Mouse (Mus musculus) heart, adult 2 months (tissue): ENCODE results near the gene Rex1bd. TPM values are rescaled to one million over a fixed set of nuclear protein-coding genes. Genes with fewer than 3 reads are reported as not detected.

Experiments used
- DNase-seq, 2 experiments: peaks; one replicate each; pipeline ENCODE4 v3.0.0; 2021
- H3K27ac ChIP-seq: fragments of 200-600 bp; 2 replicates; pipeline ENCODE4 v1.8.1; 2022
- H3K27me3 ChIP-seq: fragments of 200-500 bp; 2 replicates; pipeline ENCODE4 v1.6.1; 2012; ENCODE audit warnings: mild to moderate bottlenecking, low read length, inconsistent platforms, mixed read lengths; ENCODE audit not compliant: control insufficient read depth, insufficient read depth
- H3K36me3 ChIP-seq: fragments of 200-500 bp; 2 replicates; pipeline ENCODE4 v1.6.1; 2012; ENCODE audit warnings: low read length, inconsistent platforms; ENCODE audit not compliant: control insufficient read depth, insufficient read depth
- H3K4me1 ChIP-seq: fragments of 200-500 bp; 2 replicates; pipeline ENCODE4 v1.6.1; 2011; ENCODE audit warnings: low read length; ENCODE audit not compliant: control insufficient read depth, insufficient read depth
- H3K4me3 ChIP-seq: fragments of 200-600 bp; 2 replicates; pipeline ENCODE4 v1.8.1; 2022
- H3K79me2 ChIP-seq: fragments of 200-500 bp; replicated peaks from 2 replicates; pipeline ENCODE4 v1.6.1; 2012; ENCODE audit warnings: mild to moderate bottlenecking, inconsistent platforms, low read length, moderate library complexity, mixed read lengths; ENCODE audit not compliant: control insufficient read depth, insufficient read depth
- H3K9ac ChIP-seq: fragments of 200-500 bp; 2 replicates; pipeline ENCODE4 v1.6.1; 2012; ENCODE audit warnings: low read depth, mild to moderate bottlenecking, control low read depth, inconsistent platforms, low read length, mixed read lengths
- CTCF ChIP-seq: fragments of 200-600 bp; IDR thresholded peaks from 2 replicates; pipeline ENCODE4 v1.8.1; 2022; ENCODE audit warnings: antibody characterized with exemption, mild to moderate bottlenecking, moderate library complexity
- EP300 ChIP-seq: fragments of 200-500 bp; IDR thresholded peaks from 2 replicates; pipeline ENCODE4 v1.6.1; 2011; ENCODE audit warnings: low read depth, low read length, control low read depth; ENCODE audit not compliant: insufficient read depth
- POLR2A ChIP-seq: fragments of 200-500 bp; IDR thresholded peaks from 2 replicates; pipeline ENCODE4 v1.6.1; 2011; ENCODE audit warnings: mild to moderate bottlenecking, low read depth, low read length, control low read depth; ENCODE audit not compliant: insufficient read depth
- WGBS: fragments of 180-500 bp; shearing (Covaris S2); methylation state at CpG from one replicate; pipeline ENCODE4 v1.1.7; 2018; 5-methylcytosine and 5-hydroxymethylcytosine counted together
- intact Hi-C: fragments of 180-260 bp; cut with DNase I; formaldehyde crosslinking; loops from one replicate; pipeline ENCODE4 v1.15.1; 2025
- polyA plus RNA-seq: library from polyadenylated mRNA; depleted of rRNA; stranded (reverse); fragments of >200 nt; gene quantifications from 2 replicates; pipeline ENCODE4 v1.2.3, GENCODE M21; 2012
- total RNA-seq, 2 experiments: library from RNA; stranded (reverse); gene quantifications; 2 replicates each; pipeline ENCODE4 v1.2.3; 2021

The Rex1bd gene
- total and polyA plus RNA-seq, 3 experiments: 111 to 145 (median 118) TPM

DNA sequence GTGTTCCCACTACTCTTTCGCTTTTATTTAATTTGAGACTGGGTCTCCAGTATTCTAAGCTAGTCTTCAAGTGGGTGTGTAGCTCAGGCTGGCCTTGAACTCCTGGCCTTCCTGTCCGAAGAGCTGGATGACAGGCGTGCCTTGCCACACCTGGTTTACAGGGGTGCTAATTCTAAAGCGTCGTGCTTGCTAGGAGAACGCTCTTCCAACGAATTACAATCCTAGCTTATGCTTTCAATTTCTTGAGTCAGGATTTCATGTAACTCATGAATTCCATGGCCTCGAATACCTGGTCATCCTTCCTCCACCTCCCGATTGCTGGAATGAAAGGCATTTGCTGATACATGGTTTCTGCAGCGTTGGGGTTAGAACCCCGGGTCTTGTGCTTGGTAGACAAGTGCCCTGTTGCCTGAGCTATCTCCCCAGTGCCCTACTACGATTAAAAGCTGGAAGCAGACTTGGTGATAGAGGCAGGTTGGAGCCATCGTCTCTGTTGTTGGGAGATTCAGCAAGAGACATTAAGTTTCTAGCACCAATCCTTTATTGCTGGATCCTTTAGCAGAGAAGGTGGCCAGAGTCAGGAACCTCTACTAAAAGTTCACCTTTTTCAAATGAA lies 21.7 kb upstream of the Rex1bd start:
- TF ChIP-seq EP300 (no peak), POLR2A (no peak), CTCF (no peak)
- Histone ChIP-seq H3K36me3 (no peaks in the 10 kb centered on the region), H3K79me2 (peaks cover 1% of the 10 kb centered on the region; the same call in 1 of the 2 replicates), H3K9ac (peak overlapping the region; percentile 86), H3K27me3 (no peaks in the 10 kb centered on the region), H3K4me3 (peak overlapping the region; percentile 97), H3K27ac (peak overlapping the region; percentile 96), H3K4me1 (peaks cover 3% of the 10 kb centered on the region)
- 12% methylated on average over 13 of the region's 13 CpGs for WGBS
- no peak for DNase-seq
- intact Hi-C loops: loop anchor here (10.0 kb wide), 1 partner anchor 247 kb away; the partner anchor contains the start of gene Pik3r2

- Histone ChIP-seq H3K4me1 (peaks cover 4% of the 10 kb centered on the region), H3K9ac (peak within 1 kb of the TSS; percentile 94), H3K36me3 (no peaks in the 10 kb centered on the region)
Measured at GRCm38 (mm10) chr8:70527512-70528181, 21.1 kb upstream of the Rex1bd start, which contains the start of the genes Fkbp8 and Kxd1. Fkbp8 (plus strand) TSS chr8:70527724. Kxd1 (minus strand) TSS chr8:70527956.

DNA sequence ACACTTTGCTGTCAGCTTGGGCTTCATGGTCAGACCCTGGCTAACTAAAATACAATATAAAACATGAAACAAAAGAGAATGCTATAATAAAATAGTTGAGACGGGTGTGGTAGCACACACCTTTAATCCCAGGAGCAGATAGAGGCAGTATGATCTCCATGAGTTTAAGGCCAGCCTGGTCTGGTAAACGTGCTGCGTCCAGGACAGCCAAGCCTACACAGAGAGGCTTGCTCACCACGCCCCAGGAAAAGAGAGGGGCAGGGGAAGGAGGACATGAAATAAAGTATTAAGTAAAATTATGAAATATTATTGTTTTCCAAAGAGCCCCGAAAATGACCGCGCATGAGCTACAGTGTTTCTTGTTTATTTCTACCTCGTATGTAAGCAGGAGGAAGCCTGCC lies 20.6 kb upstream of the Rex1bd start:
- H3K36me3 ChIP-seq: no peaks in the 10 kb centered on the region
- intact Hi-C loops: loop anchor here (10.0 kb wide), 1 partner anchor 248 kb away; the partner anchor contains the start of gene Pik3r2
- peak overlapping the region; percentile 96 for H3K27ac ChIP-seq
- peaks cover 5% of the 10 kb centered on the region for H3K4me1 ChIP-seq
- H3K79me2 ChIP-seq: peaks cover 1% of the 10 kb centered on the region; the same call in 1 of the 2 replicates
- WGBS: 1% methylated on average over 8 of the region's 8 CpGs
- peak overlapping the region; percentile 97 for H3K4me3 ChIP-seq
- peak overlapping the region; percentile 94 for H3K9ac ChIP-seq
- TF ChIP-seq POLR2A (no peak), CTCF (no peak), EP300 (no peak)
- no peak for DNase-seq
- H3K27me3 ChIP-seq: no peaks in the 10 kb centered on the region

More at GRCm38 (mm10) chr8:70527512-70528181, 21.1 kb upstream of the Rex1bd start, which contains the start of the genes Fkbp8 and Kxd1:
- intact Hi-C loops: loop anchor here (10.0 kb wide), 1 partner anchor 247 kb away; the partner anchor contains the start of gene Pik3r2
- Histone ChIP-seq H3K27ac (peak within 1 kb of the TSS; percentile 96), H3K4me3 (peak within 1 kb of the TSS; percentile 97), H3K27me3 (no peaks in the 10 kb centered on the region), H3K79me2 (peaks cover 1% of the 10 kb centered on the region; the same call in 1 of the 2 replicates)
- TF ChIP-seq POLR2A (peak; percentile 76), CTCF (peak; percentile 30), EP300 (0 out of 2 replicates have a peak, but pooled peaks have one; percentile 26)
- peak; percentile 98 to 100 for DNase-seq
- WGBS: under 1% methylated on average over 61 of the region's 61 CpGs

DNA sequence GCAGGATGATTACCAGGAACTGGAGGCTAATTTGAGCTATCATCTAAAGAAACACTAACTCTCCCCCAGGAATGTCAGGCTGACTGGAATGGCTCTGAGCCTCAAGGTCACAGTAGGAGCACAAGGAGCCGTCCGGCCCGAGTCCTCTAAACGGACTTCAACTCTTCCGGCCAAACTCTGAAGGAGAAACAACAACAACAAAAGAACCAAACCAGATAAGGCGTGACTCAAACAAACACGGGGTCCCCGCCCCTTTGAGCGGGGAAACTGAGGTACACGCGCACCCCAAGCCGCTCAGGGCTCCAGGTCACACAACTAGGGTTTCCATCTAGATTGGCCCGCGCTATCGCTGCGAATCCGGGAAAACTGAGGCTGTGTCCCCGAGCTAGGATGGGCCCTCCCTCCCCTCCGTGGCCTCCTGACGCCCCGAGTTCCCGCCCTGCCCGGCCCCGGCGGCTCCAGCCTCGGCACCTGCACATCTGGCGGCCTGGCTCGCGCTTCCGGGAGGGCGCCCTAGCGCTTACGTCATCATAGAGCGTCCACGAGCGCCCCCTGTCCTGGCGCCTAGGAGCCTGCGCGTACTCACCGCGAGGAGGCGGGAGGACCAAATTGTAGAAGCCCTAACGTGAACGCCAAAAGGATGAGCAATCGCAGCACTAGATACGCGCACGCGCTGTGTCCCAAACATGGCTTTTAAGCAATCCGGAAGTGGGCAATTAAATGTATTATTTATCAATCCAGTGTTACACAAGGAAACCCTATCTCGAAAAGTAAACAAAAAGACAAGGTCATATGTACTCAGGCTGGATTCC lies 16.2 kb upstream of the Rex1bd start:
- Histone ChIP-seq H3K9ac (peak overlapping the region; percentile 89), H3K36me3 (no peaks in the 10 kb centered on the region), H3K27me3 (no peaks in the 10 kb centered on the region), H3K79me2 (no peaks in the 10 kb centered on the region), H3K4me1 (peaks cover 3% of the 10 kb centered on the region; the same call in 1 of the 2 replicates), H3K27ac (peak overlapping the region; percentile 94), H3K4me3 (peak overlapping the region; percentile 79)
- peak; percentile 96 to 97 for DNase-seq
- TF ChIP-seq CTCF (peak; percentile 84), POLR2A (peak; percentile 71), EP300 (peak; percentile 55; the same call in 1 of the 2 replicates)
- under 1% methylated on average over 50 of the region's 51 CpGs for WGBS
- intact Hi-C loops: loop anchor here (1.0 to 10.0 kb wide), 2 partner anchors 12 to 252 kb away; partner anchors contain the start of genes Pik3r2 and Uba52

DNA sequence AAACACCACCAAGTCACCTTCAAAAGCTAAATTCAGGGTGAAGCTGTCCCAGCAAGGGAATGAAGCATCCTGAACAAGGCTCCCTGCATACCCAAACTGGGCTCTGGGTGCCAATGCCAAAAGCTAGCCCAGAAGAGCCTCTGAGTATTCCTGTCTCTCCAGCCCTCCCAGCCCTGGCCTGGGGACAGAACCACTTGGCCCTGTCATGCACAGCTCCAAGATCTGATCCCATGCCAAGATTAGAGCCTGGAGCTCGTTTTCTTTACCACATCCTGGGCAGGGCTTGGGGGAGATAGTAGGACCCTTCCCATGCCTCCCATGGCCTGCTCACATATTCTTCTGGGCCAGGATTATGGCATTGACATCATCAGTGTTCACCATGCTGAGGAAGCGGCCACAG lies 13.1 kb upstream of the Rex1bd start:
- no peak for TF ChIP-seq EP300
- no peak for TF ChIP-seq CTCF
- no peak for TF ChIP-seq POLR2A
- no peak overlapping the region for H3K4me3 ChIP-seq
- H3K79me2 ChIP-seq: no peaks in the 10 kb centered on the region
- H3K4me1 ChIP-seq: peaks cover 3% of the 10 kb centered on the region; the same call in 1 of the 2 replicates
- WGBS: 47% methylated on average over 2 of the region's 2 CpGs
- H3K9ac ChIP-seq: no peak overlapping the region
- no peaks in the 10 kb centered on the region for H3K36me3 ChIP-seq
- no peak for DNase-seq
- no peak overlapping the region for H3K27ac ChIP-seq
- intact Hi-C loops: loop anchor here (10.0 kb wide), 1 partner anchor 255 kb away; the partner anchor contains the start of gene Pik3r2
- no peaks in the 10 kb centered on the region for H3K27me3 ChIP-seq
